Mouse (Mus musculus) liver, postnatal 0 days (tissue): ENCODE measurements around the gene Osbpl11.

ENCODE experiments used
- CTCF ChIP-seq: sonication (generic); IDR thresholded peaks from 2 replicates; pipeline ENCODE4 v1.5.1; 2016; ENCODE audit warnings: antibody characterized with exemption, low read depth
- EP300 ChIP-seq: IDR thresholded peaks from 2 replicates; pipeline ENCODE4 v1.6.1; 2016; ENCODE audit warnings: antibody characterized with exemption, low read depth, mild to moderate bottlenecking

DNA sequence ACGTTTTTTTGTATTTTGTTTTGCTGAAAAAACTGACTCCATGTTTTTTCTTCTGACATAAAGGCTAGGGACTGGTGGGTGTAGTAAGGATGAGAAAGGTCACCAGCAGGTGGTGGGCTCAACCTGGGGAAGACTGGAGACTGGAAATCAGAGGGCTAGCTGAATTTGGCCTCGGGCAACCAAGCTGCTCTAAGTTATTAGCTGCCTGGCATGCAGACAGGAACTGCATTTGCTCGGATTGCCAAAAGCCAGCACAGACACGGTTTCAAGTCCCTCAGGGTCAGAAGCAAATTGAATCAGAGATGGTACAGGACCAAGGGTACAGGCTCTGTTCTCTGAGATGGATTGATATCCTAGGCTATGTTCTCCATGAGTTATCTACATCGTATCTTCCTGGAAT is 11.7 kb upstream of the Osbpl11 start:
- TF ChIP-seq CTCF (no peak), EP300 (no peak)
